Mouse (Mus musculus) hindlimb bud, embryonic 11.5 days (tissue): ENCODE results near the gene Atp7a.

Source experiments
- DNase-seq: peaks from one replicate; pipeline ENCODE4 v3.0.0-alpha.2; 2012; ENCODE audit warnings: low read depth, low spot score; ENCODE audit errors: extremely low spot score

Atp7a gene

GRCm38 (mm10) chrX:106080811-106081443 is 53.9 kb downstream of the Atp7a start:
- DNase-seq: no peak

- no peak for DNase-seq
Observed at GRCm38 (mm10) chrX:106082518-106082917, 55.4 kb downstream of the Atp7a start.

GRCm38 (mm10) chrX:106085132-106085531 is 58.1 kb downstream of the Atp7a start:
- no peak for DNase-seq

DNA sequence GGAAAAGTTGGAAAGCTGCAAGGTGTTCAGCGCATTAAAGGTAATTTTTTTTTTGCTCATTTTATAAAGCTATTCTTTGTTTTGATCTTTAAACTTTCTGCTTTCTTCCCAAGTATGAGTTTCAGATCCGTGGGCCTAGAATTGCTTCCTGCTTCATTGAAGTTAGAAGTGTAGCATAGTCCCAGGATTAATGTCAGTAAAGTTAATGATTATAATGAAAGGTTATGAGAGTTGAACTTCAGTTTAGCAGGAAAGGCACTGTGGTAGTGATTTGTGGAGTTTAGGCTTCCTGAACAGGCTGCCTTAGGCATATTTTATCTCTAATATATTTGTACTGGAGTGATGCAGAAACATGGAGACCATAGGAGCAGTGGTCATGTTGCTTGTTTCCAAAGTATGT is 58.5 kb downstream of the Atp7a start:
- DNase-seq: no peak

DNA sequence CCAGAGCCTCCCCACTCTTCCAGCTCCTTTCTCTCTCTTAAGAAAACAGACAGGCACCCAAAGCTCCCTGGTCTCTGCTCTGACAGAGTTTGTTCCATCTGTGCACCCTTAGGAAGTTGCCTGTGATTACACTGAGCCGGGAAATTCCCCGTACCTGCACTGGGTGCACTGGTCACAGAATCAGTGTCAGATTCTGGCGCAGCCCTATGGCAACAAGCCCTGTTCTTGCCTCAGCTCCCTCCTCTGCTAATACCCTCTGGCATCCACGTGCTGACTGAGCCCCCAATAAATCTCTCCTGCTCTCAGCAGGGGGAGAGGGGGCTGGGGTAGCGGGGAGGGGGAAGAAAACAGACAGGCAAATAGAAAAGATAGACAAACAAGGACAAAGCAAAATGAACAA is 65.9 kb downstream of the Atp7a start:
- DNase-seq: no peak

- no peak for DNase-seq
Observed at GRCm38 (mm10) chrX:106105464-106105863, 78.4 kb downstream of the Atp7a start.

DNA sequence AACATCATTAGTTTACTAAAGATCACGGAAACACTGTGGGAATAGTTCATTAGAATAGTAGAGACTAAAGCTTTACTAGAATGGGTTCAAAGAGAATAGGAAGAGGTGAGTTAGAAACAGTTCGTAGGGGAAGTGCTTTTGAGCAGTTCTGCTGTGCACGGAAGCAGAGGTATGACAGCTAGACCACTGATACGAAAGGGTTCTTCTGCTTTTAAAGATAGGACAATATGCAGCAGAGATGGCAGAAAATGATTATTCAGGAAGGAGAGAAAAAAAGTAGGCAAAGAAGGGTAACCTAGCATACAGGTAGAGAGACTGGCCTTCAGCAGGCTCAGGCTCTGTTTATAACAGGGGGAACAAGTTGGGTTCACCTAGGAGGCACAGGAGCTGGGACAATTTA is 86.8 kb downstream of the Atp7a start:
- DNase-seq: no peak

- no peak for DNase-seq
Observed at GRCm38 (mm10) chrX:106114674-106115073, 87.6 kb downstream of the Atp7a start.

- DNase-seq: no peak
Observed at GRCm38 (mm10) chrX:106122823-106123222, 95.7 kb downstream of the Atp7a start.

GRCm38 (mm10) chrX:106128283-106128682 is 101.2 kb downstream of the Atp7a start:
- no peak for DNase-seq

GRCm38 (mm10) chrX:106129877-106130276 is 102.8 kb downstream of the Atp7a start:
- no peak for DNase-seq

- DNase-seq: no peak
Observed at GRCm38 (mm10) chrX:106134916-106135315, 107.8 kb downstream of the Atp7a start.

DNA sequence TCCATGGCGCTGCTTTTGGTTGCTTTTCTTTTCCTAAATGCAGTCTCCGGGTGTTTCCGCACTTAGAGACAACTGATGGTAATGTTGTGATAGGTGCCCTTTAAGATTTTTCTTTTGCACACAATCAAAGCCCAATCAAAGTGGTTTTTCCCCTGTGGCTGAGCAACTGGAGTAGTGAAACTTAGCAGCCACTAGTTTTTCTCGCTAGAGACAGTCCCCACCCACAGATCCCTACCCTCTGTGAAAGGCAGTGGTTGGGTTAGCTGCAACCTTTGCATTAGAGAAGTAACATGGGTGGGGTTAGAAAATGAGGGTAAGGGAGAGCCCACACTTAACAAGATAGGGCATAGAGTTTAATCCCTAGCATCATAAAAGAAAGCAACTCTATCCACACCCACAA is 108.4 kb downstream of the Atp7a start:
- no peak for DNase-seq

- no peak for DNase-seq
Observed at GRCm38 (mm10) chrX:106135916-106136575, 109.0 kb downstream of the Atp7a start.

DNA sequence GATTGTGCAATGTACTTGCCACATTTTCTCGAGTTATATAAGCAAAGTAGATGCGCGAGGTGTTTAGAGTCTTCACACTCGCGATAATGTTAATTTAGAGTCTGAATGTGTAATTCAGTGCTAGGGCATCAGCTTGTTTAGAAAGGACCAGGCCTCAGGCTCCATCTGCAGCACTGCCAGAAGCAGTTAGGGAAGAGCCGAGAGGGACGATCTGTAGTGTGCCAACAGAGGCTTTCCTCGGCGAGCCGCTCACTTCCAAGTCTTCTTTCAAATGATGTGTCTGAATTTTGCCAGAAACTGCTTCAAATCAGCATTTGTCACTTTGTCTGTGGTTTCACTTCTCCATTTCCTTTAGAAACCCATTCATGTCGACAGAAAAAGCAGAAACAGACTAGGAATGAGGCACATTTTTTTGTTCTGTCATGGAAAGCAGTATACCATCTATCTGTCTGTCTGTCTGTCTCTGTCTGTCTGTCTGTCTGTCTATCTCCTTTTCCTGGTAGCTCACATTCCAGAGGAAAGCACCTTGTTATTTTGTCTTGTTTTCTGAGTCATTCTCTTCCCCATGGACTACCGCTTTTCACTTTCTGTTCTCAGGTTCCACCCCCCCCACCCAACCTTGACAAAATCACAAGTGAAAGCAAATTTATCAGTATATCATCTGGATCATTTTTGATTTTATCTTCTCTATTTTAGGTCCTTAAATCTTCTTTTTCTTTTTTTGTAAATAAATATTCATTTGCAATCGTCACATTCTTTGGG is 112.4 kb downstream of the Atp7a start:
- DNase-seq: no peak

GRCm38 (mm10) chrX:106142936-106143335 is 115.9 kb downstream of the Atp7a start, which contains the start of gene Tlr13:
TSS of gene Tlr13 (plus strand) at chrX:106143204.
- DNase-seq: no peak

- DNase-seq: no peak
Observed at GRCm38 (mm10) chrX:106148185-106148584, 121.1 kb downstream of the Atp7a start.

GRCm38 (mm10) chrX:106149460-106149859 is 122.4 kb downstream of the Atp7a start:
- DNase-seq: no peak

DNA sequence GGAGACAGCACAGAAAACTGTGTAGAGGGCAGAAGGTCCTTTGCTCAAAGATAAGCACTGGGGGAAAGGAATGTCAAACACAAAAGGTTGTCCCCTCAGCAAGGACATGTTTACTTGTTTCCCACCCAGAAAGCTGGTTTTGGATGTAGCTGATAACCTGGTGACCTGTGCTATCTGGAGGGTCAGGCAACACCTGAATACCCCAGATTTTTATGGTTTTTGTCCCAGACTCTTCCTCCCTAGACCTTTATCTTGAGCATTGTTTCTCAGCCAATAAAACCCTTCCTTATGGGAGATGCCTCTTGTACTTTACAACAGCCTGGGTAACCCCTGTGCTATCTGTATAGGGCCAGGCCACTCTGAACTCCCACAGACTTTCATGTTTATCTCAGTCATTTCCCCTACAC is 127.1 kb downstream of the Atp7a start:
- no peak for DNase-seq

DNA sequence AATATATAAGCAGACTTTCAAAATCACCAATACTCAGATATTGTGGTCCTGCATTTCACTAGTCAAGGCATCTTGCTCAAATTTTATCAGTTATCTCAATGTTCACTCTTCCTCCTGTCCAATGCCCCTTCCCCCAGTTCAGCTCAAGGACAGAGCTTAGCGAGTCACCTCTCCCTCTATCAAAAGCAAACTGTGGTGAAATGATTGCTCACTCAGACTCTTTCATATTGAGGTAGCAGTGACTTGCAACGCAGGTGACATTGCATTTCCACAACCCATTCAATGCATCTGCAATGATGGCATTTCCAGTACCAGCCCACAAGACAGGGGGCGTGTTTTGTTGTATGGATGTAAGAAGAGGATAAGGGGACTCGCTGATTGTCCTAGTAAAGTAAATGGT is 128.8 kb downstream of the Atp7a start:
- no peak for DNase-seq

GRCm38 (mm10) chrX:106163995-106164394 is 136.9 kb downstream of the Atp7a start:
- no peak for DNase-seq

DNA sequence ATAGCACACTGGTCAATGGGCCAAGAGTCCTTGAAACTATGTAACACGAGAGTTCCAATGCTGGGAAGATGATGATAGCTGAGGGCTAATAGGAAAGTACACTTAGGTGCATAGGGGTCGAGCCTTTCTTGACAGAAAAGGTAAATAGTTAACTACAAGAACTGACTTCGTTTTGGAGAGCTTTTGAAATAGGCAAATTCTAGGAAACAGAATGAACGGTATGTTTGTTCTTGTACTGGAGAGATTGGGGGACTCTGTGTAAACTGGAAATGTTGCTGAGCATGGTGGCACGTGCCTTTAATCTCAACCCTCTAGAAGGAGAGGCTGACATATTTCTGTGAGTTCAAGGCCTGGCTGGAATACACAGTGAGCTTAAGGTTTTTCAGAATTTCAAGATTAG is 137.5 kb downstream of the Atp7a start:
- DNase-seq: no peak
